Mouse (Mus musculus) heart, adult 11 months (tissue): ENCODE results near the gene Vtcn1.

Experiments
- DNase-seq: peaks from one replicate; pipeline ENCODE4 v3.0.0; 2022

The Vtcn1 gene

DNA sequence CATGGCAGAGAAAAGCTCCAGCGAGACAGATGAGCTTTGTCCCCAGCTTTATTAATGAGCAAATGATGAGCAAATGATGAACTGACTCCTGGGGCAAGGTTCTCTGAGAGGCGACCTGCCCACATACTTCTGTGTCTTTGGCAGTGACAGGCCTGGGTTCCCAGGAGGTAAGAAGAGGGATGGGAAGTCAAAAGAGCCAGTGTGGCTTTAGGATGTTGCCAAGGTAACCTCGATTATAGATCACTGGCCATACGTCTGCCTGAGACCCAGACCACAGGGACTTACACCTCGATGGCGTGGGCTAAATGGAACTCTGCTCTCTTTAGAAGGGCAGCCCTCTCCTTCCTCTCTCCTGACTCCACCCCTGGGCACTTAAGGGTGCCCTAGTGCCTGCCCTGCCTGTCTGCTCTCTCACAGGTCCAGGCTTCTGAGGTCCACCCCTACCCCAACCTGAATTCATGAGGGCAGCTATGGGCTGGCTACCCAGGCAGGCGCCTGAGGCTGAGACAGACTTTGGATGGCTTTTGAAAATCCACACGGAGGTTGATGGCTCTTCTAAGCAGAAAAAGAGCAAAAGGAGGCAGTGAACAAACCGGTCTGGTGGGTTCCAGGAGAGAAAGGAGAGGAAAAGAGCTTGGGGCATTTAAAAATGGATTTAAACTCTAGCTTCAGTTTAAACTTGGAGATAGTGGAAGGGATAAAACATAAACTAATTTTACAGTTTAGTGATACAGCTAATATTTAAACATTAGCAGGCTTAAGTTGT, 31.0 kb downstream of the Vtcn1 start:
- DNase-seq: peak; percentile 65

DNA sequence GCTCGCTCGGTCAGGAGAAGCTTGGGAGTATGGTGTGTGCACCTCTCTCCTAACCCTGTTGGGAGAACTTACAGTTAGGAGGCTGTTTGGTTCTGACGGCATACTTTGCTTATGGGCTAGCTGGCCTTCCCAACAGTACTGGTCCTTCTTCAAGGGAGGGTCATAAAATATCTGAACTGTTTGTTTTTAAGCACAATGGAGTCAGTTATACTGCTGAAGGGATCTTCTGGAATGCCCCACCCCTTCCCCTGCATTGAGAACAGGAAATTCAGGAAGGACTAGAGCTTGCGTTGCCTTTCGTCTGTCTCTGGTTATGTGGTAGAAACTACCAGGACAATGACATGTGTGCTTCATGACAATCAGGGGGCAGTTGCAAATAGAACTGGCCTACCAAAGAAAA, 31.9 kb downstream of the Vtcn1 start:
- DNase-seq: peak; percentile 72

DNA sequence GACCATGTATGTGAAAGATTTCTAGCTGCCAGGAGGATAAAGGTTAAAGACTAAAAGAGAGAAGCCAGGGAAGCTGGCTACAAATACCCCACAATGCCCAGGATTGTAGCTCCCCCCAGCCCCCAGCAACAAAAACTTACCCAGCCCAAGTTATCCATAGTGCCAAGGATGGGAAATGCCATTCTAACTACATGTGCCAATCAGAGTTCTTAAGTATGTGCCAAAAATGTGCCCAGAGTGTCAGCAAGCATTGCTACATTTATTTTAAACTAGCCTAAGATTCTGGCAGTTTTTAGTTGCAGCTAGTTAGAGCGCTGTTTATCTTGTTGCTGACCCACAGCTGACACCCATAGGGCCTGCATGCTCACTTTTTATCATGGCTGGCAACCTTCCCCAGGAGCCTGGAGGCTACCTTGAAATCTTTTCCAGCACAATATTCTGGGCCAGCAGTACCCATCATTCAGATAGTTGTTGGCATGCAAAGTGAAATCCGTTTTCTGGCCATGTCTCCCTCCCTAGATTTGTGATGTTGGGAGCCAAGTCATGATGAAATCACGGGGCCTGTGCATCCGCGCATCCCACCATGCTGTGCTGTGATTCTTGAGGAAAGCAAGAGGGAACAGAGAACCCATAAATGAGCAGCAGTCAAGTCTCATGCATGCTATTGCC, 33.2 kb downstream of the Vtcn1 start:
- DNase-seq: peak; percentile 88

DNA sequence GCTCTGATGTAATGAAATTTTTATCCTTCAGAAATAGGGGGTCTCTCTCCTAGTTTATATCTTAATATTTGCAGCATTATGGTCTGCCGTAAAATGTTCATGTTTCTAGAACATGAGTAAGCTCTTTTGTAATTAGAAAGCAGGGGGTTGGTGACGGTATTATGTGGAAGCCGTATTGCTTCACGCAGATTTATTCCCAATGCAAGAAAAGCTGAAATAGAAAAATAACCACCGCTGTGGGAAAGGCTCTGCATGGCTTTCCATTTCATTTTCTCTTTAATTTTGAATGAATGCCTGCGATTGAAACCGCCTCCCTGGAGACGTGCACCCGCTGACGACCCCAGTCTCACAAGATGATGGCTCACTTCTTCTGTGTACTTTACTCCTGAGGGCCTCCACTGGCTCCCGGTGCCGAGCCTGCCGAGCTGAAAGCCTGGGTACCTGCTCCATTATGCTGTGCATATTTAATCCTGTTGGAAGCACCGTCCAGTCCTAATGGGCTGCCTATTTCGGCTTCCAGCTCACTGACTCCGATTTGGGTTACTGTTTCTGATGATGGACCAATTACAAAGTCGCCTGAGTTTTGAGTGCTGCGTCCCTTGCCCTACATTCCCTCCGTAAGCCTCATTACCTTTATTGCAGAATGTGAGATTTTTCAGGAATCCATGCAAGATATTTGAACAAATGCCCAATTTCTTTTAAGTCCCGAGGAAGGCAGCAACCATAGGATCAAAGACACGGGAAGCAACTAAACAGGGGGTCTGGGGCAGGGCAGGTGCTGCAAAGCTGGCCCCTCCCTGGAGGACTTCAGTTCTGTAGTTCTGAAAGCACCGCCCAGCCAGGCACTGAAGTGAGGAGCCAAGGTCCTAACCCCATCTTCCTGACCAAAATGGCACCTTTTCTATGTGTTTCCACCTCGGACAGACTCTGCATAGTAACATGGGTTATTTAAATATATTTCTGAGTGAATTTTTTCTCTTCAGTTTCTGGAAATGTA, 36.3 kb downstream of the Vtcn1 start:
- DNase-seq: peak; percentile 82

DNA sequence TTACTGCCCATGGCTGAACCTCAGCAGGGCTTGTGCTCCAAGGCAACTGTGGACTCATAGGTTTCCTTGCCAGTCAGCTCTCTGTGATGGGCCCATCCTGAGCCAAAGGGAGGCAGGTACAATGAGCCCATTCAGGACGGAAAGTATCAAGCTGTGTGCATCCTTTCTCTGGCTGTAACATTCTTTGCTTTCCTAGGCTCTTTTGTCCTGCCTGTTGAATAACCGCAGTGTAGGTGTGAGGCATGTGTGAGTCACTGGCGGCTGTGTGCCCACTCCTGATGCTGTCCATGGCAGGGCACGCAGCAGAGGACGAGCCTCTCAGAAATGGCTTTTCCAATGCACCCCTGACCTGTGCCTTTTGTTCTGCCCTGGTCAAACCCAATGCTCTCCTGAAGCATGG, 41.7 kb downstream of the Vtcn1 start:
- DNase-seq: peak; percentile 52

DNA sequence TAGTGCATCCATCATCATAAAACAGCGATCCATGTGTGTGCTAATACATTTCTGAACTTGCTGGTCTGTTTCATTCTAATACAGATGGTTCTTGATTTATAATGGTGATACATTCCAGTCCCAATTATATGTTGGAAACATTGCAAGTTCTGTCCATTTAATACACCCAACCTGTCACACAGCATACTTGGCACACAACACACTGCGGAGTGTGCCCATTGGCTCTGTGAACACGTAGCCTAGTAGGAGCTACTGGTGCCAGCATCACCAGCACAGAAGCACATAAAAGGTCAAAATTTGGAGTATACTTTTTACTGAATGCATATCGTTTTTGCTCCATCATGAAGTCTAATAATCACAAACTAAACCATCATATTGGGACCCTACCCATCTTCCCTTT, 51.8 kb downstream of the Vtcn1 start:
- peak; percentile 21 for DNase-seq

DNA sequence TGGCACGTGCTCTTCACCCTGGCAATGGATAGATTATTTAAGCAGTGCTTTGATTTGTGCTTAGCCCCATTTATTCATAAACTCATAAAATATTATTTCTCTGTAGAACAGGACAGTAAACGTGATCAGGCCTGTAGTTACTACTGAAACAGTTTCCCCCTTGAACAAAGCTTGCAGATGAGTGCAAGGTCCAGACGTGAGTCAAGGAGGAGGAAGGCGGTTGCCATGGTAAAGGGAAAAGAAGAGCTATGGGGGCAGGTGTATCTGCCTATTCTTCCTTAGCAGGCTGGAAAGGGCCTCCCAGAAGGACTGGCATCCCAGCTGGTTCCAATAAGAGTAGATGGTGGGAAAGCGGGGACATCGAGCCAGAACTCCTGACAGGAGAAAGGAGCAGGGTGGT, 56.1 kb downstream of the Vtcn1 start:
- DNase-seq: no peak

DNA sequence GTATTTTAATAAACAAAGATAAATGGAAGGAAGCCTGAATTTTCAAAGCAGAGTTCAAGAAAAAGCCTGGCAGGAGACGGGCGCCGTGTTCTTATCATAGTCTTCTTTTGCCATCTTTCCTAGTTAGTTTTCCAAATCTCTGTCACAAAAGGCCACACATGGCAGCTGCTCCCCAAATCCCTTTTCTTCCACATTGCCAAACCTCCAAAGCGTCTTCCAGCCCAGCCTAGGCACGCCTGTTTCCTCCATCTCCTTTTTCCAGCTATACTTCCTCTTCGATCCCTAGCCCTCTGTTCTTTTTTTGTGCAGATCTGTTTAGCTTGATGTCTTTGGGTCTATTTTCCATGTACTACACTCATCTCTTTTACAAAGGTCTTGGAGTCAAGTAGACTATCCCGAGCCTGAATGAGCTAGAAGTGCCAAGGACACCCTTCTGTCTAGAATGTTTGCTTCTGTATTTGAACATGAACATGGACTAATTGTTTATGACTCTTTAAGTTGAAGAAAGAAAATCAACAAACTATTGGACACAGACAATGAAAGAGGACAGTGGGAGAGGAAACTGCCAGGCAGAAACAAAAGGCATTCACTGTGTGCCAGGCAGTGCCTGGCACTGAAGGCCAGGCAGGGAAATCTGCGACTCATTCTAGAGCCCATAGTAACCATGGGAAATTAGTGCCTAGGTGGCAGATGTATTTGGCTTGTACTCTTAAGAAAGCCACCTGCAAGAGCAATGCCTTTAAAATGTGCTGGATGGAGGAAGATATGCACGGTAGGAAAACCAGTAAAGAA, 56.8 kb downstream of the Vtcn1 start:
- DNase-seq: peak; percentile 44

DNA sequence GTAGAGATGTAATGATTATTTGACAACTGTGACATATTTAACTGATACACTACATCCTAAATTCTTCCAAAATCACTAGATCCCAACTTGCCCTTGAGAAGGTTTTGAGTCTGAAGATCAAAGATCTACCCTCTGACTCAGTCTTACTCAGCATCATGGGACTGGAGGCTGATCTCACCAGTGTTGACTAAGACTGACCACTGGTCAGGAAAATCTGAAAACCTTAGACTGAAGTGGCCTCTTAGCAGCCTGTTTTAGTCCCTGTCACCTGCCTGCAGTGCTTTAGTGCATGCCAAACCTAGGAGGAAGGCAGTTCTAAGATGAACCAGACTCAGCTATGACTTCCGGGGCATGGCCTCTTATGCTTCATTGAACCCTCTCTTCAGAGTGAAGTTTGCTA, 64.0 kb downstream of the Vtcn1 start:
- DNase-seq: peak; percentile 18

DNA sequence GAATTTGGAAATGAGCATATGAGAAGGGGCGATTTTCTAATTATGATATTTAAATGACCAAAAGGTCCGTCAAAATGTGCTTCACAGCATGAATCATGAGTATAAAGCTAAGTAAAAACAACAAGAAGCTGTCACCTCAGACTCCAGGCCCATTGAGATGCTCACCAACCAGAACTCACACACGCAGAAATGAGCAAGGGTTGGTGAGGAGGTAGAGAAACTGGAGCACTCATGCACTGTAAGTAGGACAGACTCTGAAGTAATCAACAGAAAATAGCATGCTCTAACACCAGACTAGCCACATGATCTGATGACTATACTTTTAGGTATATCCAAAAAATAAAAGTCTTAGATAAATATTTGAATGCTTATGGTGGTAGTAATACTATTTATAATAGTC, 65.1 kb downstream of the Vtcn1 start:
- DNase-seq: peak; percentile 50

DNA sequence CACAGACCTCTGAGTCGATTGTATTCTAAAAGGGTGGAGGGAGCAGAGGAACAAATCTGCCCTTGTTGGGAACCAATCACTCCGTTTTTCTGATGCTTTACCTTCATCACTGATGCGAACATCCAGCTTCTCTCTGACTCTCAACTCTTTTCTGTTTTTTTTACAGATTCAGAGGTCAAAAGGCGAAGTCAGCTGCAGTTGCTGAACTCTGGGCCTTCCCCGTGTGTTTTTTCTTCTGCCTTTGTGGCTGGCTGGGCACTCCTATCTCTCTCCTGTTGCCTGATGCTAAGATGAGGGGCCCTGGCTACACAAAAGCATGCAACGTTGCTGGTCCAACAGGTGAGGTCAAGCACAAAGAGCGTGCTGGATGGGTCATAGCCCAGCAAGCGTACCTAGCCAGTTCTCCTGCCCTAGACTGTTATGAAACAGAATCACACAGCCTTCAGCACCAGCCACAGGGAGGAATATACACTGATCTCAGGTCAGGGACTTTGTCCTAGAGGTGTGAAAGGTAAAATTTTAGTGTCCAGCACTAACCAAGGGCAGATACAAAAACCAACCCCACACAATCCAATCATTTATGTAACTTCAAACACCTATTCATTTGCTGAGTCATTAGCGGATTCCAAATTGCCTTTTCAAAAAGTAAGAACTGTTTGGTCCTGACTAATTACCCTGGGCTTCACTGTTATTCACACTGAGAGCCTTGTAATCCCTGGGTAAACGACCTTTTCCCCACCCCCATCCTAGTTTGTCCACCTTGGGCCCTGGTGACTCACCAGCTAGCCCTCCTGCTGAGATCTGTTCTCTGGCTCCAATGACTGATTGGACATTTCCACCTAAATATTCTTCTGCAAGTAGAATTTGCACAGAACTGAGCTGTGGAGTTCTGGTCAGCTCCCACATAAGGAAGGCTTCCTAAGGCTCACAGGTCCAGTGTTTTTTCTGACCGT, 67.4 kb downstream of the Vtcn1 start:
- peak; percentile 57 for DNase-seq

DNA sequence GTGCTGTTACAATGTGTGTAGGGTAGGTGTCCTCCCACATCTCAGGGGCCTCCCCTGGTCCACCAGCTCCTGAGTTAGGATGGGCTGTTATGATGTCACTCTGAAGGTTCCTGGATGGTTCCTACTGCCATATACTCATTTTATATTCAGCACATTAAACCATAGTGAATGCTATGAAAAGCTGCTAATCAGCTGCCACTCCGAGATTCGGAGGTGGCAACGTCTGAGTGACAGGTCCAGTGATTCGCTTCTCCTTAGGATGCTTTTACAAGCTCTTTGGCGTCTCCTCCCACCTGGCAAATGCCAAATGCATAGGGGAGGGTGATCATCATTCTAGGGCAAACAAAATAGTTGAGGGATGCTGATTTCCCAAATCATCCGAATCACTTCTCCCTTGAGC, 70.2 kb downstream of the Vtcn1 start:
- peak; percentile 61 for DNase-seq

DNA sequence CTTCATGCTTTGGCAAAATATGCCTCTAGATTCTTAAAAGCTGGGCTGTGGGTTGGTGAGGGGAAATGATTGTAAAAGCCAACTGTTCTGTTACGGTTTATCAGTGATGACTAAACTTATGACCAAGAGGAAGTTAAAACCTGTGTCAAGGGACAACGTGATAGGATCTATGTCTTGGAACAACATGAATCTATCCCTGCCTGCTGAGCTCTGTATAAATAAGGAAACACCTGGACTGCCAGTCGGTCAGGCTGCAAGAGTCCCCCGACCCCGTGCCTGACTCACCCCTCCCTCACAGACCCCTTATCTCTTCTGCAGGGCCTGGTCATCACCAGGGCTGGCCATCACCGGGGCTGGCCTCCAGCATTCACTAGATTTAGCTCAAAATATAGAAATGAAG, 80.9 kb downstream of the Vtcn1 start:
- DNase-seq: peak; percentile 85

DNA sequence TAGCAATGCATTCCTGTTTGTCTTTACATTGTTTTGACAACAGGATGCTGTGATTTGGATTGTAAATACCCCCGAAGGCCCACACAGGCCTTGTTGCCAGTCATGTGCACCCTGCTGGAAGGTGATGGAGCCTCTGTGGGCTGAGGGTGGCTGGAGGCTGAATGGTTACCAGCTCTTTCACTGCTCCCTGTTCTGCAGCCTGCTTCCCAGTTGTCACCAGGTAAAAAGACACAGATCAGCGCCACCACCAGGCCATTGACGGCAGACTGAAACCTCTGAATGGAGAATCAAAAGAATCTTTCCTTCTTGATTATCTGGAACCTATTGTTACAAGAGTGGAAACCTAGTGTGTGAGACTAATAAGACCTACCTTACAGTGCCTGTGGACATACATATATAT, 81.7 kb downstream of the Vtcn1 start:
- peak; percentile 82 for DNase-seq

DNA sequence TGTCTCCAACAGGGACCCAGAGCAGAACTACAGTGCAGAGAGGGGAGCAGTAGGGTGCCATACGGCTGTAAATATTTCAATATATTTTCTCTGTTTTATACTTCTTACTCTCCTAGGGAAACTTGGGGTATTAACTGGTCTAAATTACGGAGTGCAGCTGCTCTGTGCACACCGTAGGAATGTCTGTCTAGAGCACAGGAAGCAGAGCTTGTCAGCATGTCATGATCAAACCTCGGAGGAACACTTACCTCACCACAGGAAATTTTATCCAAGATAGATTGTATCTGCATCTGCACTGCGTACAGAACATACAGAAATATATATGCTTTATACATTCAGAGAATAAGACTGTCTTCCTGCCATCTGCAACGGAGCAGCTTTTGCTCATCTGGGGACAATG, 83.3 kb downstream of the Vtcn1 start:
- peak; percentile 24 for DNase-seq

DNA sequence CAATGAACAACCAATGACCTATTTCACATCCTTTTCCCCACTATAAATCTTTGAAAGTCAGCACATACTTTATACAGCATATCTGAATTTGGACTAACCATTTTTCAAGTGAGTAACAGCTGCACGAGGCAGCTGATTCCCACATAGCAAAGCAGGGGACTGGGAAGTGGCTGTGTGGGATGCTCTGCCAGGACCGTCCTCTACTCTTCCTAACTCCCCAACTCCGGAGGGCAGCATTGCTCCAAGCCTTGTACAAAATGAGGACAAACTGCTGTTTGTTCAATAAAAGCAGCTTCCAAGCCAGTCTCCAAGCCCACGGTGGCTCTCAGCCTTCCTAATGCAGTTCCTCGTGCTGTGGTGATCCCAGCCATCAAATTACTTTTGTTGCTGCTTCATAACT, 85.4 kb downstream of the Vtcn1 start:
- DNase-seq: peak; percentile 78

DNA sequence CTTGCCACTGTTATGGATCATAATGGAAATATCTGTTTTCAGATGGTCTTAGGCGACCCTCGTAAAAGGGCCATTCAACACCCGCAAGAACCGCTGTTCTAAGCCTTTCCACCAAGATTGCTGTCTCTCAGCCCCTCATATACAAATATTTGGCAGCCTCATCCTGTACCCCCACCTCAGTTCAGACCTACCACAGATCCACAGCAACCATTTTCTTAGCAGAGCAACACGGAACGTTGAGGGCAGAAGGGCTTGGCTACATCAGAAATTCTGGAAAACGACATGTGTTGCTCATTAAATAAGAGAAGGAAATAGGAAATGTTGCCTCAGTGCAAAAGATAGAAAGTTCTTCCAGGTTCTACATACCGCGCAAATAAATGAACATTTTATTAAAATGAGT, 85.8 kb downstream of the Vtcn1 start:
- peak; percentile 59 for DNase-seq

DNA sequence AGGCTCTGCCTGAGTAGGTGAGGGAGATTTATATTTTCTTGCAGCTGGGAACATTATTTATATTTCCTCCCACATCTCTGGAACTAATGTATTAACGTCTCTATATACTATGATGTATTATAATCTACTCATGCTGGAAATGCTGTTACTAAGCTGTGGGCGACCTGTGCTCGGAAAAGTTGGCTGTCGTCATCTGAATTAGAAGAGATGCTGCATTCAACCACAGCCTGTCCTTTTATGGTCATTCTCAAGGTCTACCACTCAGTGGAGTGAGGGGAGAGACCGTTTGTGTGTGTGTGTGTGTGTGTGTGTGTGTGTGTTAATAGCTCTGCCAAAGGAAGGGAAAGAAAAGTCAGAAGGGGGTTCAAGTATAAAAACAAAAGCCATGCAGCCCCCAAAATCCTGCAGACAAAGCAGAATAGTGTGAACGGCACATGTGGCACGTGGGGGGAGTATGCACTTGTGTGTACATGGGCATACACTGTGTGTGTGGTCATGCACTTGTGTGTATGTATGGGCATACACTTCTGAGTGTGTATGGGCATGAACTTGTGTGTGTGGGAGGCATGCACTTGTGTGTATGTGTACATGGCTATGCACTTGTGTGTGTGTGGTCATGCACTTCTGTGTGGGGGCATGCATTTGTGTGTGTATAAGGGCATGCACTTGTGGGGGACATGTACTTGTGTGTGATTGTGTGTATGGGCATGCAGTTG, 86.4 kb downstream of the Vtcn1 start:
- peak; percentile 81 for DNase-seq

DNA sequence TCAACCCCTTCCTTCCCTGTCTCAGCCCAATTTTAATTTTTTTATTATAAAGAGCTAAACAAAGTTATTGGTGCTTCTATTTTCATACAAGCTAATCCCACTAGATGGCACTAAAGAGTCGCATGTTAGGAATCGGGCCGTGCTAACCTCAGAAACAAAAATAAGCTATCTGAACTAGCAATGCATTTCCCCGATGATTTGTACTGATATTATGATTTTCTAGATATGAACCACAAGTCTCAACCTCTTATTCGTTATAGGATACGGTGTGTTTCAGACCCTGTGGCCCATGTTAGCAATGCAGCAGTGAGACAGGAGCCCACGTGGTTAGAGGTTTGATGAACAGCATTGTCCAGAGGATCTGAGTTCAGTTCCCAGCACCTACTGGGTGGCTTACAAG, 91.6 kb downstream of the Vtcn1 start:
- DNase-seq: peak; percentile 48

DNA sequence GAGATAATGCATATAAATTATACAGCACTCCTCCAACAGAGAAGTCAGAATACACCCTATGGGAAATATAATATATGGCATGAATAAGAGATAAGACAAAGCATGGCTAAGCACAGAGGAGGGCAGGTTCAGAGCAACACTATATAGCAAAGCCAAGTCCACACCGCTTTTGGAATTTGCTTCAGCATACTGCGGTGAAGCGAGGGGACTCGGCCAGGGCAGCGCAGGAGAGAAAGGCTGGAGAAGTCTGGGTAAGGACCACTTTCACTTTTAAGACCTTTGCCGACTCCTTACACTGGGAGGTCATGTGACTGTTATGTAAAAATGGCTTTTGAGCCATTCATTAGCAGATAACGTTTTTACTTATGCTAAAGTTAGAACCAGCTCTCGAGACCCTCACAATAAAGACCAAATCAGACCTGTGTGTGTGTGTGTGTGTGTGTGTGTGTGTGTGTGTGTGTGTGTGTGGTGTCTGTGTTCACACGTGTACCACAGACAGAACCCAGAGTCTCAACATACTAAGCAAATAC, 95.4 kb downstream of the Vtcn1 start:
- peak; percentile 78 for DNase-seq
